Mouse (Mus musculus) erythroid progenitor cell, adult 5-6 weeks (primary cell): ENCODE data around the gene Tmem131l. TPM values are rescaled to one million over a fixed set of nuclear protein-coding genes. Genes with fewer than 3 reads are reported as not detected.

Experiments used
- ATAC-seq: replicated peaks from 2 replicates; pipeline ENCODE4 v1.8.0; 2016; ENCODE audit warnings: moderate number of reproducible peaks, mild to moderate bottlenecking, moderate TSS enrichment, inconsistent platforms; ENCODE audit not compliant: poor library complexity, low FRiP score, severe bottlenecking
- total RNA-seq, 2 experiments: library from RNA; stranded (forward) in 1 of 2; stranded (reverse) in 1 of 2; fragments of 150-400 nt in 1 of 2; fragments of 186-747, 209-891 nt in 1 of 2; gene quantifications; 2 replicates each; pipeline versions ENCODE4 v1.2.3 to v1.2.4; 2015 to 2017; ENCODE audit warnings: low replicate concordance in 2 of 2

Tmem131l gene
- total RNA-seq, 2 experiments from 2014 or later, result 86.8 to 116 TPM

- ATAC-seq, result peak; percentile 28; the same call in 1 of the 2 replicates
These were observed 18.5 kb downstream of the Tmem131l start for GRCm38 (mm10) chr3:84021217-84022200.

- ATAC-seq, result no peak
These were observed 19.4 kb downstream of the Tmem131l start for GRCm38 (mm10) chr3:84020528-84020927.

GRCm38 (mm10) chr3:84015484-84016016 is 24.4 kb downstream of the Tmem131l start:
- ATAC-seq, result no peak

DNA sequence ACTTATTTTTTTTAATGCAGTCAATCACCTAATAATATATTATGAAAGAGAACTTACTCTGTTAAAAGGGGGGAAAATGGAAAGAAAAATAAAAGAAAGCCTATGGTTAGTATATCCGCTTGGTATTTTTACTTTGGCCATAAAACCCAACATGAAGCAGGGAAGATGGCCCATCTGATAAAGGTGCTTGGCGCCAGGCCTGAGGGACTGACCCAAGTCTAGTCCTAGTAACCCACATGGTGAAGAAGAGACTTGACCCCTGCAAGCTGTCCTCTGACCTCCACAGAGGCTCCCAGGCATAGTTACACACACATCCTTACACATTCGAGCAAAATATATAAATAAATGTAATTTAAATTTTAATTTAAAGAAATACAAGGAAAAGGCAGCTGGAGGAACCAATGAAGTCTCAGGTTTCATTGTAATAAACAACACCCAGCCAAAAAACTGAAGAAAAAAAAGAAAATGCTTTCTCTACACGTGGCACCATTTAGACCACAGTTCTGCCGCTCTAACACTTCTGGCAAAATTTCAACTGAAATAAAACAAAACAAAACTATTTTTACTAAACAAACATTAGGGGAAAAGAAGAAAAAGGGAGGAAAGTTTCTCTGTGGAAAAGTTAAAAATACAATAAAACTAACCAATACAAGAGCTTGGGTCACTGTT is 28.8 kb downstream of the Tmem131l start:
- ATAC-seq, result no peak

DNA sequence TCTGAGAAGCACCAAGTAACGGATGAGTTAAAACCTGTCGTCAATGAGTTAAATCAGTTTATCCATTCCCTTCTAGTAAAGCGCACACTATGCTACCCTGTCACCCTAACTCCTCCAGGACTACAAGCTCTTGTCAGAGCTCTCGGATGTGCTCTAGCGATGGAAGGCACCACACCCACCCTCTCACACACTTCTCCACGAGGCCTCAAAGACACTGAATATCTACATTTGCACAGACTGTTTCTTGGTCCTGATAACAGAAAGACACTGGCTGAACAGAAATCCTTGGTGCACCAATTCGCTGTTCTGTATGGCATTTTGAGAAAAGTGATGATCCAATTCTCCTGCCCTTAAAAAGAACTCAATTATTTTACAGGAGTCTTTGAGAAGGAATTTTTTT is 34.0 kb downstream of the Tmem131l start:
- peak; percentile 85 for ATAC-seq

DNA sequence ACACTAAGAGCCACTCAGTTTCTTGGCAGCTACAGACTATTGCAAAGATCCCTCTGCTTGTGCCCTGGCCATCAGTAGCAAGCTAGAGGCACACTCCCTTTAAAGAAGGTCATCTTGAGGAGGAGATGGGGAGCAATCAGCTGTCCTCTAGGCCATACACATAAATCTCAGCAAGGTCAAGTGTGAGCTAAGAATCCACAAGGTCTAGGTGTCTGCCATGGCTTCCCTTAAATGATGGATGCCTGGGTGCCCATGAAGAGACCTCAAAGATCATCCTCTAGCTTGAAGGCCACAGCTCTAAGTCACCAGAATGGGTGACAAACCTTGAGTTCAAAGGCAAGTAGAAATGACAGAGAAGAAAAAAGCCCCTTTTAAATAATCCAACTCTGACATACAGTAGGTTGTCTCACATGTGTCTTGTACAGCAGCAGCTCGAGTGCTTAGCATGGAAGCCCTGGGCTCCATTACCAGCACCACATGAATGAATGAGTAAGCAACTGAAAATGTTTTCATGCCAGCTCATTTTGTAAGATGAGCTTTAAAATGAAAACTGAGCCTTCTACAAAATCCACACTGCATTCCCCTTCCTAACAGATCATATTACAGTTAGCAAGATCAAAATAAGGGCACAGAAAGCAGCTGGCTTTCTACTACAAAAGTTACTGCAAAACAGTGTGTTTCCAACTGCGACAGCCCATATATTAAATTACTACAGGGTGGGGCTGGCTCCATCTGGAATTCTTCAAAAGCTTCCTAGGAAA is 35.5 kb downstream of the Tmem131l start:
- ATAC-seq, result no peak

GRCm38 (mm10) chr3:84002433-84003090 is 37.4 kb downstream of the Tmem131l start:
- no peak for ATAC-seq

- no peak for ATAC-seq
These were observed 42.4 kb downstream of the Tmem131l start for GRCm38 (mm10) chr3:83997563-83997962.

DNA sequence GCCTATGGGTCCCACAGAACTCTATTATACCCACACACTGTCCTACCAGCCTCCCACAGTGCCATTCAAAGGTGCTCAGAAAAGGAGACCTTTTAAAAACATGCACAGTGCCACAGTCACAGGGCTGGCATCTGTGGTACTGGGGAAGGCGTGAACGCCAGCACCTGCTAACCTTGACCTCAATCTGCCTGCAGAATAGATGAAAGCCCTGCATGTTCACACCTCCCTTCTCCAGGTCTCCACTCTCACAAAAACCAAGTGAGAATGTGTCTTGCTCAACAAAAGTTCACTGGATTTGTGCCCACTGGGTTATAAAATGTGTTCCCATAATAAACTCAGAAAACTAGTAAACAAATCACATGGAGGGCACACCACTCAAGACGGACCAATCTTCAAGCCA is 42.9 kb downstream of the Tmem131l start:
- ATAC-seq, result no peak

DNA sequence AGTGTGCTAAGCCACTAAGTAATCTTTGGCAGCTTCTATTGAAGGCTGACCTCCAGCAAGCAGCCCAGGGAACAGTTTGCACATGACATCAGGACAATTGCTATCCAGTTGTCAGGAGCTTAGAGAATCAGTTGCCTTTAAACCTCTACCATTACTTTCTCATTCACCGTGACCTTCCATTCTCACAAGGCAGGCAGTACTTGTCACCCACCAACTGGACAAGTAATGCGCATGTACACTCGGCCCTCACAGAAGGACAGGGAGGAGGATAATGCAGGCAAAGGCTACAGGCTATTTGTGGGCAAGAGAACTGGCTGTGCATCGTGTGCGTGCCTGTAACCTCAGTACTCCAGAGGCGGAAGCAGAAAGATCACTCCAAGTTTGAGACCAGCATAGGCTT is 43.9 kb downstream of the Tmem131l start:
- ATAC-seq, result no peak

DNA sequence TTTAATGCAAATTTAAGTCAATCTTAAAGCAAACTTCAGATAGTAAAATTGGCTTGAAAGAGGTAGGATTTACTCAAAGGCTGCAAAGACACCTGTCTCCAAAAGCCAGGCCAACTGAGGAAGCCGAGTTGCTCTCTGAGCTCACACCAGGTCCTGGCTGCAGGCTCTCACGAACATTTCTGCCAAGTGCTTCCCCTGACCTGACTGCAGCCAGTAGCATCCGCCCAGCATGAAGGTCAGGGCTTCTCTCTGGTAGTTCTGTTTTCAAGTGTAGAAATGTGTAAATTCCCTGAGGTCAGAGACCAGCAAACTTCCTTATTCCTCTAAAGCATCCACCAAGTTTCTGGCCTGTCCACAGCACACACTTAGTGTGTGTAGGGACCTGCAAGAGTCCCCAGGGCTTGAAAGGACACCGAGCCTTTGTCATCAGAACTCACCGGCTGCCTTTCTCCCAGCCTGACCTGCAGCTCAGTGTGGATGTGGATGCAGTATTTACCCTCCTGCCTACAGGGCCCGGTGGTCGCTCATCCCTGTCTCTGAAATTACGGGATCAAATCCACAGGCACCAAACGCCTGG is 44.6 kb downstream of the Tmem131l start:
- no peak for ATAC-seq

- no peak for ATAC-seq
These were observed 45.6 kb downstream of the Tmem131l start for GRCm38 (mm10) chr3:83994217-83994839.

GRCm38 (mm10) chr3:83993089-83993516 is 46.9 kb downstream of the Tmem131l start:
- ATAC-seq, result no peak

DNA sequence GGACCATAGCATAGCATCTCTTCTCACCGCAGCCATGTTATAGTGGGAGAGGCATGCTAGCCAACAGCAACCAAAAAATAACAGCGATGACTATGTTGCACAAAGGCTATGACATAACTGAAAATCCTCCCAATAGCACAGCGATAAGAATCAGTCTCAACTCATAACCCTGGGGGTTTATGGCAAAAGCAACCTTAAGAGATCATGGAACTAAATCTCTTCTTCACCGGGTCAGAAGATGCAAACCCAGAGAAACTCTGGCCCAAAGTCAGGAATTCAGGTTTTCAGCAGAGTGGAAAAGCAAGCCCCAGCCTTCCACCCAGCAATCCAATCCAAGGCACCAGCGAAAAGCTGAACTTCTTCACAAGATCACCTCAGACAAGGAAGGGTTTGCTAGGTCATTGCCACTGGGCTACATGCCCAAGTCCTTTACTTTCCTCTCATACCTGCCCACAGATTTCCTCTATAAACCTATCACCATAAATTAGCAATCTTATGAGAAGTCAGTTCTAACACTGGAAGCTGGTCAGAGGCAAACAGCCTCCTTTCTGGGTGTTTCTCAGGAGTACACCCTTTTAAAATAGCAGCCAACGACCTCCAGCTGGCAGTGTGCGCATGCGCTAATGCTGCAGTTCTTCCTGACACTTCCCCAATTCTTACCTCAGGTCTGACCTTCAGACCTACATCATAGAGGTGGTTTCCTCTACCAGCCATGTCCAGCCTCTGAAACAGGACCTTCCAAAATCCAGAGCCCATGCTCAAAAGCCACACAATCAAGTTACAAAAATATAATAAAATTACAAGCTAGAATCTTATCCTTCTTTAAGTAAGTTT is 48.1 kb downstream of the Tmem131l start:
- no peak for ATAC-seq

DNA sequence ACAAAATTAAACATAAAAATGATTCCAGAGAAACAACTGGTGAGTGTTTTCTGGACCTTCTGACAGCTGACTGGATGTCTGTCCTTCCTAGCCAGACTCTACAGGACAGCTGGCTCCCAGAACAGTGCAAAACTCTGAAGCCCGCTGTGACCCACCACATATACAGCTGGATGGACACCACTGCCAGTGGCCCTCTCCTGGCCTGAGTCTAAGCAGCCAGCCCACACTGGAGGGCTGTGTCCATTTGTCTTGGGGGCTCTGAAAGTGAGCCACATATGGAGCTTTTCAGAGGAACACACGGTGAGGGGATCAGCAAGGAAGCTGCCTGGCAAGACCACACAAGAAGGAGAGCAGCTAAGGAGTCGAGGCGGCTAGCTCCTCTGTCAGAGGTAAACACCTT is 51.8 kb downstream of the Tmem131l start:
- no peak for ATAC-seq

DNA sequence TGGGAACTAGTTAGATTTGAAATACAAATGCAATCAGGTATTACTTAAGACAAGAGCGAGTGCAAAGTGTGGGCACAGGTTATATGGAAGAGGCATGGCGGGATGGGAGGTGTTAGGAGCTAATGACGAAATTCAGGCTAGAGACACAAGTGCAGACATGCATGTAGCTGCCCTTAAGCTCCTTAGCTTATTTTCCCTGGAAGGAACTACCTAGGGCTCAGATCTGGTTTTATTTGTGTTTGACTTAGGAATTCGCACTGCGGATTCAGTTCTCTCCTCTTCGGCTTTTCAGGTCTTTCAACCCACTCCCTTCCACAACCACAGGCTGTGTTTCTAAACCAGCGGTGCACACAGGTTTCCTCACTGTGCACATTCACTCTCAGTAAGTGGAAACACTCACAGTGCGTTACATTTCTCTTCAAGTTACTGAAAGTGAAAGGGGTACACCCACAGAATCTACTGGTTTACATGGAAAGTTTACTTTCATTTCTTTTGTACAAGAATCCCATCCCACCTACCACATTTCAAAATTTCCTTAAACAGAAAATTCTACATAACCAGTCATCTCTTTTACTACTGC is 52.4 kb downstream of the Tmem131l start:
- ATAC-seq, result no peak

- ATAC-seq, result no peak
These were observed 53.2 kb downstream of the Tmem131l start for GRCm38 (mm10) chr3:83986740-83987139.
